Mouse (Mus musculus) skeletal muscle tissue, postnatal 0 days (tissue): ENCODE measurements around the gene Rfc4. TPM values are rescaled to one million over a fixed set of nuclear protein-coding genes. Genes with fewer than 3 reads are reported as not detected.

Experiments used
- microRNA-seq, 2 experiments: library from miRNA; unstranded; fragments of <30 nt; microRNA quantifications; one replicate each; pipeline ENCODE4; 2016
- polyA plus RNA-seq: library from polyadenylated mRNA; unstranded; fragments of >200 nt; fragmentation: Nextera tagmentation; extraction: Ambion mirVana; gene quantifications from 2 replicates; pipeline ENCODE4 v1.2.1, GENCODE M21; 2015

Gene Rfc4
- 26.1 and 28.1 TPM in 2 replicates for polyA plus RNA-seq

GRCm38 (mm10) chr16:23127673-23128375, at the start of gene Rfc4:
Gene Rfc4, minus strand, starts transcription at chr16:23127737.

GRCm38 (mm10) chr16:23146280-23146679, 18.7 kb upstream of the Rfc4 start, which contains the start of gene Adipoq:
Gene Adipoq, plus strand, starts transcription at chr16:23146536.

GRCm38 (mm10) chr16:23107231-23107942, 20.1 kb downstream of the Rfc4 start, which contains the start of gene Eif4a2:
Gene Eif4a2, plus strand, starts transcription at chr16:23107444.

Small RNA genes lying within 50 kb of the gene (microRNA-seq; reads per million reads assigned to microRNA genes)
- gene Gm49346: 0 reads per million in 2 experiments

Other genes with a start within 250 kb of the Rfc4 start
- 7.3 and 12.2 TPM in 2 replicates for gene Ahsg, start 236.5 kb downstream of the Rfc4 start, polyA plus RNA-seq
- 0.15 and 0.19 TPM in 2 replicates for gene Fetub, start 209.4 kb downstream of the Rfc4 start, polyA plus RNA-seq
- 0.17 and 0.27 TPM in 2 replicates for gene Hrg, start 176.7 kb downstream of the Rfc4 start, polyA plus RNA-seq
- 0.32 and 0.46 TPM in 2 replicates for gene Kng2, start 98.3 kb downstream of the Rfc4 start, polyA plus RNA-seq
- 1.3 and 2.8 TPM in 2 replicates for gene Kng1, start 69.9 kb downstream of the Rfc4 start, polyA plus RNA-seq
- 135 and 147 TPM in 2 replicates for gene Eif4a2, start 20.3 kb downstream of the Rfc4 start, polyA plus RNA-seq
- 44.5 and 447 TPM in 2 replicates for gene Adipoq, start 18.8 kb upstream of the Rfc4 start, polyA plus RNA-seq
- gene St6gal1, start 97.0 kb upstream of the Rfc4 start, polyA plus RNA-seq: 8.4 and 10.4 TPM in 2 replicates